8 mouse cellular contexts compared by ENCODE assay signal in genomic region chr2:180473080-180473440, GRCm38 (mm10). TPM values are rescaled to one million over a fixed set of nuclear protein-coding genes. Genes with fewer than 3 reads are reported as not detected.
A peak's percentile ranks its signal among the peaks of the same experiment; 100 is the strongest.
DNase-seq lines count a peak whose midpoint lies in the region; ATAC-seq and TF ChIP-seq lines count a peak whose summit lies in the region.

No protein-coding gene starts in this region.

- no peak overlapping the region for H3K27ac ChIP-seq in embryonic facial prominence, embryonic 11.5 days (replicated peaks; ENCODE audit: low read depth, low read length)
- H3K27ac ChIP-seq in layer of hippocampus, adult 2 months: no peak overlapping the region
- no peak overlapping the region for H3K27ac ChIP-seq in lung, embryonic 15.5 days

- no peak overlapping the region for H3K4me2 ChIP-seq in embryonic facial prominence, embryonic 11.5 days (ENCODE audit: low read depth, low read length)
- peak overlapping the region; percentile 36; the same call in 1 of the 2 replicates for H3K4me2 ChIP-seq in lung, embryonic 15.5 days

- H3K9me3 ChIP-seq in embryonic facial prominence, embryonic 11.5 days (replicated peaks; ENCODE audit: control insufficient read depth, low read length): no peaks in the 10 kb centered on the region
- no peaks in the 10 kb centered on the region for H3K9me3 ChIP-seq in lung, embryonic 15.5 days

- DNase-seq in 416B (ENCODE audit: low read depth) (peak; percentile 85), ES-CJ7 (ENCODE audit: low read depth, low spot score) (peak; percentile 79)
- peak; percentile 83 for DNase-seq in embryonic facial prominence, embryonic 11.5 days (ENCODE audit: low spot score)
- DNase-seq in heart, postnatal 36 days: peak; percentile 27 to 39
- DNase-seq in layer of hippocampus, adult 2 months (ENCODE audit: low spot score in 2 of 2): peak; percentile 61 to 72
- peak; percentile 77 for DNase-seq in right cerebral cortex, adult 18-20 months
- DNase-seq in urinary bladder, postnatal 25 days (ENCODE audit: low spot score): no peak

- no peak overlapping the region for H3K9ac ChIP-seq in embryonic facial prominence, embryonic 11.5 days (replicated peaks; ENCODE audit: low read length)
- no peak overlapping the region for H3K9ac ChIP-seq in lung, embryonic 15.5 days

- ATAC-seq in embryonic facial prominence, embryonic 11.5 days (replicated peaks; ENCODE audit: insufficient number of reproducible peaks, low FRiP score, low TSS enrichment, low read depth): peak; percentile 50
- peak; percentile 60 for ATAC-seq in lung, embryonic 15.5 days (ENCODE audit: borderline replicate concordance, extremely low read depth, low FRiP score, low TSS enrichment)

- intact Hi-C loops in heart, postnatal 36 days (cut with DNase I): loop anchor here (1.0 to 5.0 kb wide), 3 partner anchors 105 to 304 kb away; partner anchors contain the start of gene Bhlhe23

- no peaks in the 10 kb centered on the region for H3K4me1 ChIP-seq in embryonic facial prominence, embryonic 11.5 days (ENCODE audit: control insufficient read depth, insufficient read depth, low read length)
- H3K4me1 ChIP-seq in lung, embryonic 15.5 days: peaks cover 8% of the 10 kb centered on the region

- H3K36me3 ChIP-seq in embryonic facial prominence, embryonic 11.5 days (replicated peaks; ENCODE audit: control insufficient read depth, insufficient read depth, low read depth, low read length): no peaks in the 10 kb centered on the region
- no peaks in the 10 kb centered on the region for H3K36me3 ChIP-seq in lung, embryonic 15.5 days

- no peak overlapping the region for H3K4me3 ChIP-seq in embryonic facial prominence, embryonic 11.5 days (ENCODE audit: low read depth, low read length)
- no peak overlapping the region for H3K4me3 ChIP-seq in layer of hippocampus, adult 2 months
- no peak overlapping the region for H3K4me3 ChIP-seq in lung, embryonic 15.5 days

- TF ChIP-seq CTCF in layer of hippocampus, adult 2 months (conservative IDR thresholded peaks at IDR 0.05): peak; percentile 70

- H3K27me3 ChIP-seq in embryonic facial prominence, embryonic 11.5 days (ENCODE audit: control insufficient read depth, insufficient read depth, low read length): no peaks in the 10 kb centered on the region
- no peaks in the 10 kb centered on the region for H3K27me3 ChIP-seq in lung, embryonic 15.5 days

- WGBS in embryonic facial prominence, embryonic 11.5 days: 36% methylated on average over 7 of the region's 7 CpGs
- WGBS in lung, embryonic 15.5 days: 29% methylated on average over 7 of the region's 7 CpGs

RNA-seq across cellular contexts. Expression of gene Slco4a1, which starts 17.0 kb away (rescaled TPM):
- polyA plus RNA-seq in embryonic facial prominence, embryonic 11.5 days (2014; fragmentation: Nextera tagmentation; extraction: Ambion mirVana): 1.7 and 2.3 TPM in 2 replicates
- under 1 TPM in 1 of 2 experiments, not detected in 1; 0.08 TPM for total RNA-seq in heart, postnatal 36 days (2021)
- 1 to 10 TPM; 1.3 to 1.8 TPM for total RNA-seq in layer of hippocampus, adult 2 months (2021)
- polyA plus RNA-seq in lung, embryonic 15.5 days (2015; fragmentation: Nextera tagmentation; extraction: Ambion mirVana): 1.1 and 1.2 TPM in 2 replicates

RNA-seq across cellular contexts. Expression of gene Ntsr1, which starts 26.7 kb away (rescaled TPM):
- polyA plus RNA-seq in embryonic facial prominence, embryonic 11.5 days (2014; fragmentation: Nextera tagmentation; extraction: Ambion mirVana): 0.25 and 0.27 TPM in 2 replicates
- total RNA-seq in heart, postnatal 36 days (2021): not detected
- total RNA-seq in layer of hippocampus, adult 2 months (2021): 1 to 10 TPM; 3.7 TPM
- 0.89 and 1.3 TPM in 2 replicates for polyA plus RNA-seq in lung, embryonic 15.5 days (2015; fragmentation: Nextera tagmentation; extraction: Ambion mirVana)

Comparison
In these comparisons a context has a peak if more than half of its experiments do, and no peak if none do; other contexts are left out.
1. RNA of gene Ntsr1, which starts 26.7 kb away (total RNA-seq): 3.7 TPM in layer of hippocampus, adult 2 months; not detected in heart, postnatal 36 days; every median in the first group is over 4 times any median in the second.